Mouse (Mus musculus): Measurements from ENCODE around the gene Mef2d. TPM values are rescaled to one million over a fixed set of nuclear protein-coding genes. Genes with fewer than 3 reads are reported as not detected.

Gene Mef2d
- total and polyA plus RNA-seq, 2 experiments from 2014 or later = 34.0 to 53.0 TPM

GRCm38 (mm10) chr3:88212356-88212755 lies 70.2 kb downstream of the Mef2d start:
- no peak for TF ChIP-seq CTCF (IDR thresholded peaks at IDR 0.05; ENCODE audit: low read depth)
- no peaks in the 10 kb centered on the region for H3K9me3 ChIP-seq (ENCODE audit: low read length)
- no peaks in the 10 kb centered on the region for H3K27me3 ChIP-seq (ENCODE audit: insufficient read depth, low read length)
- ATAC-seq = no peak
- 3% methylated on average over 1 of the region's 1 CpGs for WGBS
- peak overlapping the region; percentile 78 for H3K4me3 ChIP-seq (ENCODE audit: low read depth, low read length)
- peak overlapping the region; percentile 99 for H3K27ac ChIP-seq (ENCODE audit: low read depth, low read length)
- H3K9ac ChIP-seq = peak overlapping the region; percentile 96
- peak overlapping the region; percentile 97 for H3K4me2 ChIP-seq (ENCODE audit: low read depth)
- DNase-seq = peak; percentile 46
- peaks cover 21% of the 10 kb centered on the region; the same call in 1 of the 2 replicates for H3K4me1 ChIP-seq (ENCODE audit: insufficient read depth)
- peaks cover 29% of the 10 kb centered on the region for H3K36me3 ChIP-seq (ENCODE audit: insufficient read depth)

DNA sequence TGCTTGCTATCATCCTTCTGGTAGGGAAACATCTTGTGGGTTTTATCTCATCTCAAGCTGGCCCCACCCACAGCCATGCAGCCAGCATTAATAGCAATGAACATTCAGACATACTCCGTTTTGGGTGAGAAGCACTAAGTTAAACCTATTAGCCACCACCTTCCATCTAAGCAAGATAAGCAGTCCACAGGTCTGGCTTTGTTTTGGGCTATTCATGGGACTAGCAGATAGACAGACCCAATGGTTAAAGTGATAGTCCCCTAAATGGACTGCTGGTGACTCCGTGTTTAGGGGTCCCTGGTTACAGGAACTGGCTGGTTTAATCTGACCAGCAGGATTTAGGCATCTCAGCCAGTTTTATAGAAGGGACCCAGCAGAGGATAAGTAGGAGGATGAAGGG lies 70.8 kb downstream of the Mef2d start:
- H3K27me3 ChIP-seq (ENCODE audit: insufficient read depth, low read length) = no peaks in the 10 kb centered on the region
- 5% methylated on average over 2 of the region's 2 CpGs for WGBS
- H3K4me3 ChIP-seq (ENCODE audit: low read depth, low read length) = peak overlapping the region; percentile 78
- peak overlapping the region; percentile 95 for H3K27ac ChIP-seq (ENCODE audit: low read depth, low read length)
- H3K4me2 ChIP-seq (ENCODE audit: low read depth) = peak overlapping the region; percentile 97
- no peaks in the 10 kb centered on the region for H3K9me3 ChIP-seq (ENCODE audit: low read length)
- ATAC-seq (no peak), DNase-seq (peak; percentile 66)
- H3K36me3 ChIP-seq (ENCODE audit: insufficient read depth) = peaks cover 29% of the 10 kb centered on the region
- TF ChIP-seq CTCF (IDR thresholded peaks at IDR 0.05; ENCODE audit: low read depth) = no peak
- H3K9ac ChIP-seq = peak overlapping the region; percentile 96
- peaks cover 25% of the 10 kb centered on the region; the same call in 1 of the 2 replicates for H3K4me1 ChIP-seq (ENCODE audit: insufficient read depth)

GRCm38 (mm10) chr3:88214197-88214938 lies 72.2 kb downstream of the Mef2d start:
- DNase-seq (peak; percentile 91), ATAC-seq (peak; percentile 86)
- Histone ChIP-seq H3K4me2 (ENCODE audit: low read depth) (peak overlapping the region; percentile 97), H3K27ac (ENCODE audit: low read depth, low read length) (peak overlapping the region; percentile 95), H3K9me3 (ENCODE audit: low read length) (no peaks in the 10 kb centered on the region), H3K27me3 (ENCODE audit: insufficient read depth, low read length) (no peaks in the 10 kb centered on the region), H3K4me1 (ENCODE audit: insufficient read depth) (peaks cover 35% of the 10 kb centered on the region), H3K36me3 (ENCODE audit: insufficient read depth) (peaks cover 31% of the 10 kb centered on the region), H3K9ac (peak overlapping the region; percentile 96), H3K4me3 (ENCODE audit: low read depth, low read length) (peak overlapping the region; percentile 78)
- WGBS = 6% methylated on average over 42 of the region's 42 CpGs
- TF ChIP-seq CTCF (IDR thresholded peaks at IDR 0.05; ENCODE audit: low read depth) = peak; percentile 46

DNA sequence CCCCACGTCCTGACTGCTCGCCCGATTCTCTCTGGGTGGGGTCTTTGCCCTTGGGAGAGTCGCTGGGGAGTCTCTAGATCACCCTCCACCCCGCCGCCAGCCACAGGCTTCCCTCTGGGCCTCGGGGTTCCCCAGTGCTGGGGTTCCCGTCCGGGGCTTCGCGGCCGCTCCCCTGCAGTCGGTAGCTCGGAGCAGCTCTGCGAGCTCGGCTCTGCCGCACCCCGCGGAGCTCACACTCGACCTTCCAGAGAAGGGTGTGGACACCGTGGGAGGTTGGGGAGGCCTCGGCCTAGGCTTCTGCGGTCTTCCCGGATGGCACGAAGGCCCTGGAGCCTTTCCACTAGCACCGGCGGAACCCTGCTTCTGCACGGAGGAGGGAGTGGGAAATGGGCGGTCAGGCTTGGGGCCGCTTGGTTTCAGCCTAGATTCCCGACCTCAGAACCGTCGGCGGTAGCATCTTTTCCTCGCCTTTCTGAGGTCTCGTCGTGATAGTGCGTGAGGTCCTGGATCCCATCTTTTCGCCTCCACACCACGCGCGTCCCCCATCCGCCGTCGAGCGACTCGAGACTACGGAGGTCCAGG lies 72.9 kb downstream of the Mef2d start:
- WGBS = 8% methylated on average over 48 of the region's 48 CpGs
- Histone ChIP-seq H3K4me3 (ENCODE audit: low read depth, low read length) (peak overlapping the region; percentile 78), H3K9ac (peak overlapping the region; percentile 96), H3K36me3 (ENCODE audit: insufficient read depth) (peaks cover 32% of the 10 kb centered on the region), H3K27ac (ENCODE audit: low read depth, low read length) (peak overlapping the region; percentile 95), H3K9me3 (ENCODE audit: low read length) (no peaks in the 10 kb centered on the region), H3K4me2 (ENCODE audit: low read depth) (peak overlapping the region; percentile 97), H3K4me1 (ENCODE audit: insufficient read depth) (peaks cover 35% of the 10 kb centered on the region), H3K27me3 (ENCODE audit: insufficient read depth, low read length) (no peaks in the 10 kb centered on the region)
- no peak for TF ChIP-seq CTCF (IDR thresholded peaks at IDR 0.05; ENCODE audit: low read depth)
- DNase-seq (peak; percentile 61), ATAC-seq (0 out of 2 replicates have a peak, but pooled peaks have one; percentile 2)

GRCm38 (mm10) chr3:88215553-88216004 lies 73.4 kb downstream of the Mef2d start:
- Histone ChIP-seq H3K36me3 (ENCODE audit: insufficient read depth) (peaks cover 35% of the 10 kb centered on the region), H3K9me3 (ENCODE audit: low read length) (no peaks in the 10 kb centered on the region), H3K27me3 (ENCODE audit: insufficient read depth, low read length) (no peaks in the 10 kb centered on the region), H3K4me3 (ENCODE audit: low read depth, low read length) (peak overlapping the region; percentile 78), H3K4me1 (ENCODE audit: insufficient read depth) (peaks cover 34% of the 10 kb centered on the region), H3K9ac (peak overlapping the region; percentile 96), H3K27ac (ENCODE audit: low read depth, low read length) (peak overlapping the region; percentile 95), H3K4me2 (ENCODE audit: low read depth) (peak overlapping the region; percentile 97)
- no peak for TF ChIP-seq CTCF (IDR thresholded peaks at IDR 0.05; ENCODE audit: low read depth)
- peak; percentile 66 for DNase-seq
- no peak for ATAC-seq
- 7% methylated on average over 23 of the region's 23 CpGs for WGBS

GRCm38 (mm10) chr3:88216116-88216515 lies 73.9 kb downstream of the Mef2d start:
- peak; percentile 55 for DNase-seq
- peaks cover 39% of the 10 kb centered on the region for H3K4me1 ChIP-seq (ENCODE audit: insufficient read depth)
- peak overlapping the region; percentile 97 for H3K4me2 ChIP-seq (ENCODE audit: low read depth)
- TF ChIP-seq CTCF (IDR thresholded peaks at IDR 0.05; ENCODE audit: low read depth) = no peak
- no peak for ATAC-seq
- H3K27ac ChIP-seq (ENCODE audit: low read depth, low read length) = peak overlapping the region; percentile 95
- H3K4me3 ChIP-seq (ENCODE audit: low read depth, low read length) = peak overlapping the region; percentile 78
- peak overlapping the region; percentile 96 for H3K9ac ChIP-seq
- H3K36me3 ChIP-seq (ENCODE audit: insufficient read depth) = peaks cover 38% of the 10 kb centered on the region
- H3K9me3 ChIP-seq (ENCODE audit: low read length) = no peaks in the 10 kb centered on the region
- WGBS = 10% methylated on average over 6 of the region's 6 CpGs
- no peaks in the 10 kb centered on the region for H3K27me3 ChIP-seq (ENCODE audit: insufficient read depth, low read length)

Measured in forebrain, postnatal 0 days (tissue).